Mouse (Mus musculus): ENCODE results near the gene 0610040J01Rik.

The 0610040J01Rik gene

GRCm38 (mm10) chr5:63811819-63812508 is at the start of gene 0610040J01Rik:
Gene 0610040J01Rik, plus strand, starts transcription at chr5:63812363.
- peak; percentile 78 for DNase-seq

GRCm38 (mm10) chr5:63765886-63766285 is 46.3 kb upstream of the 0610040J01Rik start:
- no peak for DNase-seq

- peak; percentile 34 for DNase-seq
Measured at GRCm38 (mm10) chr5:63766715-63767114, 45.4 kb upstream of the 0610040J01Rik start.

GRCm38 (mm10) chr5:63767464-63767863 is 44.7 kb upstream of the 0610040J01Rik start:
- no peak for DNase-seq

GRCm38 (mm10) chr5:63768220-63768619 is 43.9 kb upstream of the 0610040J01Rik start:
- no peak for DNase-seq

GRCm38 (mm10) chr5:63772971-63773370 is 39.2 kb upstream of the 0610040J01Rik start:
- DNase-seq: no peak

- no peak for DNase-seq
Measured at GRCm38 (mm10) chr5:63773603-63774002, 38.6 kb upstream of the 0610040J01Rik start.

- DNase-seq: no peak
Measured at GRCm38 (mm10) chr5:63788156-63788826, 23.9 kb upstream of the 0610040J01Rik start.

GRCm38 (mm10) chr5:63812509-63812865 is 324 bp downstream of the 0610040J01Rik start:
- DNase-seq: no peak

- no peak for DNase-seq
Measured at GRCm38 (mm10) chr5:63816643-63817042, 4.5 kb downstream of the 0610040J01Rik start.

GRCm38 (mm10) chr5:63817270-63817669 is 5.1 kb downstream of the 0610040J01Rik start:
- no peak for DNase-seq

GRCm38 (mm10) chr5:63818975-63819374 is 6.8 kb downstream of the 0610040J01Rik start:
- DNase-seq: no peak

GRCm38 (mm10) chr5:63819519-63819918 is 7.4 kb downstream of the 0610040J01Rik start:
- DNase-seq: no peak

- DNase-seq: no peak
Measured at GRCm38 (mm10) chr5:63821176-63821575, 9.0 kb downstream of the 0610040J01Rik start.

- DNase-seq: no peak
Measured at GRCm38 (mm10) chr5:63821860-63822259, 9.7 kb downstream of the 0610040J01Rik start.

GRCm38 (mm10) chr5:63823362-63824332 is 11.5 kb downstream of the 0610040J01Rik start:
- no peak for DNase-seq

- no peak for DNase-seq
Measured at GRCm38 (mm10) chr5:63824599-63825350, 12.6 kb downstream of the 0610040J01Rik start.

GRCm38 (mm10) chr5:63825881-63826280 is 13.7 kb downstream of the 0610040J01Rik start:
- no peak for DNase-seq

GRCm38 (mm10) chr5:63827006-63827405 is 14.8 kb downstream of the 0610040J01Rik start:
- DNase-seq: no peak

GRCm38 (mm10) chr5:63827415-63828053 is 15.4 kb downstream of the 0610040J01Rik start:
- no peak for DNase-seq

- no peak for DNase-seq
Measured at GRCm38 (mm10) chr5:63828380-63829185, 16.4 kb downstream of the 0610040J01Rik start.
